Mouse (Mus musculus) adrenal gland, adult 2 months (tissue): ENCODE results near the gene Ube2o. TPM values are rescaled to one million over a fixed set of nuclear protein-coding genes. Genes with fewer than 3 reads are reported as not detected.
A peak's percentile ranks its signal among the peaks of the same experiment; 100 is the strongest.
"Not testable (repeated sequence)": the region's sequence is repeated elsewhere in the genome, so short reads cannot be mapped to it uniquely, and the experiment has no call there.

Experiments
- DNase-seq: peaks from one replicate; pipeline ENCODE4 v3.0.0; 2021
- polyA plus RNA-seq: library from polyadenylated mRNA; depleted of rRNA; stranded (reverse); fragments of >200 nt; gene quantifications from 2 replicates; pipeline ENCODE4 v1.2.3, GENCODE M21; 2012
- total RNA-seq, 2 experiments: library from RNA; stranded (reverse); gene quantifications; 2 replicates each; pipeline ENCODE4 v1.2.3; 2021

Gene Ube2o
- total and polyA plus RNA-seq, 3 experiments = 24.6 to 26.7 (median 24.9) TPM

DNA sequence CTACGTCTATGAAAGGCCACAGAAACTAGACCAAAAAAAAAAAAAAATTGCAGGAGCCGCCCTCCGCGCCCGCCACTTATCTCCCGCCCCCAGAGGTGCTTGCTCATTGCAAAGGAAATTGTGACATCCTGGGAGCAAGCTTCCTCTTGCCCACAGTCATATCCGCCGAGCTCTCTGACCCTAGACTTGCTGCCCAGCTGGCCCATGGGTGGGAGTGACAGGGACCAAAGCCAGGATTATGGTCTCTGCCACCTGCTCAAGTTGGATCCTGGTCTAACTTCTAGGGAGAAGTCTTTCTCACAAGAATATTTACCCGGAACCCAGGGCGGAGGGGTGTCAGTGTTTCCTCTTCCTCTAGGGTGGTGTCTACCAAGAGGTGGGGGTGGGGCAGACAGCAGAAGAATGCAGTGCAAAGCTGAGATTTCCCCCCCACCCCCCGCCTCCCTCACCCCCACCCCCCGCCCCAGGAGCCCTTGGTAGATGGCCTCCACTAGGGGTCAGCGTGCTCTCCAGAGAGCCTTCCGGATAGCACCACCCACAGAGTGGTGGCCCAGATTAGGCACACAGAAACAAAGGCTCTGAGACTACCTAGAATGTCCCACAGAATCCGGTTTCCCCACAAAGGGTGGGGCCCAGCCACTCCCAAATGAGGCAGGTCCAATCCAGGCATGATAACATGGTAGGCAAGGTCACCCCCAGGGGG lies 34.6 kb upstream of the Ube2o start:
- DNase-seq = peak; percentile 62

DNA sequence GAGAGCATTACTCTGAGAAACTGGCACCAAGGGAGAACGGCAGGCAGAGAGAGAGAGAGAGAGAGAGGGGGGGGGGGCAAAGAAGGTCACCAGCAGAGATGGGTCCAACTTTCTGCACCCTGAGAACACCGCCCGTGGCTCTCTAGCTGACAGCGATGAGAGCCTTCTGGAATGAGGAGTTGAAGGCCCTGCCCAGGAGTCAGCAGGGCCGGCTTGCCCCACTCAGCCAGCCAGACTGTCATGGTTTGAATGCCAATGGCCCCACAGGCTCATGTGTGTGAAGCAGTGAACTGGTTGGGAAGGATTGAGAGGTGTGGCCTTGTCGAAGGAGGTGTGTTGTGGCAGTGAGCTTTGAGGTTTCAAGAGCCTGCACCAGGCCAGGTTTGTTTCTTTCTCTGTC lies 32.0 kb upstream of the Ube2o start:
- DNase-seq = no peak

DNA sequence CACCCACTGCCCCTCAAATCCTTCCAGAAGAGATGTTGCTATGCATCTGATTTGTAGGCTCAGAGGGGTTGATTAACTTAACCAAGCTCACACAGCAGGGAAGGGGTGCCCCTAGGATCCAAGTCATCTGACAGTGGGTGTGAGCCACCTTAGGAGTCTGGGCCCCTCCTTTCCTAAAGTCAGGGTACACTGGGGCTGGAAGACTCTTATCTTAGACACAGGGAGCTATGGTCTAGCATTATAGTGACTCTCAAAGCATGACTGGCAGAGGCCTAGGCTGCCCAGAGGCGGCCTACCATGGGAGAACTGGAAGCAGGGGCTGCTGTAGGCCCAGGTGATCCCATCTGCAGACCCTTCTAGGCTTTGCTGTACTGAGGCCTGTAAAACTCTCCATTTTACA lies 31.3 kb upstream of the Ube2o start:
- no peak for DNase-seq

DNA sequence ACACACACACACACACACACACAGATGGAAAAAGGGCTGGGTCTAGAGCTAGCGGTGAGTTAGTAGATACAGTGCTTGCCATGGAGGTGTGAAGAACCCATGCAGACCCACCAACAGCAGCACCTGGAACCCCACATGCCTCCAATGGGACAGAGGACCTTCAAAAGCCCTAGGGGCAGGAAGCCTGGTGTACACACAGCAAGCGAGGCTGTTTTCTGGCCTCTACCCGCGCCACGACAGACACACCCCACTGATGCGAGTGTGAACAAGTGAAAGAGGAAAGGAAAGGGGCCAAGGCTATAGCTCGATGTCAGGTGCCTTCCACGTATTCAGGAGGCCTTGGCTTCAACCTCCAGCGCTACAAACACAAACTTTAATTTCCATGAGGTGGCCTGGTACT lies 30.6 kb upstream of the Ube2o start:
- DNase-seq = no peak

DNA sequence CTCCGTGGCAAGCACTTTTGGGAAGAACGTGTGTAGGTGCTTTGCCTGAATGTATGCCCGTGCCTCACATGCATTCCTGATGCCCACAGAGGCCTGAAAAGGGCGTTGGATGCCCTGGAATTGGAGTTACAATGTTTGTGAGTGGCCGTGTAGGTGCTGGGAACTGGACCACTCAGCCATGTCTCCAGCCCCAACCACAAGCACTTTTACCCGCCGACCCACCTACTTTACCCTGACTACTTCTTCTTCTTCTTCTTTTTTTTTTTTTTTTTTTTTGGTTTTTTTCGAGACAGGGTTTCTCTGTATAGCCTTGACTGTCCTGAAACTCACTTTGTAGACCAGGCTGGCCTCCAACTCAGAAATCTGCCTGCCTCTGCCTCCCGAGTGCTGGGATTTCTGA lies 29.9 kb upstream of the Ube2o start:
- DNase-seq = not testable (repeated sequence)

DNA sequence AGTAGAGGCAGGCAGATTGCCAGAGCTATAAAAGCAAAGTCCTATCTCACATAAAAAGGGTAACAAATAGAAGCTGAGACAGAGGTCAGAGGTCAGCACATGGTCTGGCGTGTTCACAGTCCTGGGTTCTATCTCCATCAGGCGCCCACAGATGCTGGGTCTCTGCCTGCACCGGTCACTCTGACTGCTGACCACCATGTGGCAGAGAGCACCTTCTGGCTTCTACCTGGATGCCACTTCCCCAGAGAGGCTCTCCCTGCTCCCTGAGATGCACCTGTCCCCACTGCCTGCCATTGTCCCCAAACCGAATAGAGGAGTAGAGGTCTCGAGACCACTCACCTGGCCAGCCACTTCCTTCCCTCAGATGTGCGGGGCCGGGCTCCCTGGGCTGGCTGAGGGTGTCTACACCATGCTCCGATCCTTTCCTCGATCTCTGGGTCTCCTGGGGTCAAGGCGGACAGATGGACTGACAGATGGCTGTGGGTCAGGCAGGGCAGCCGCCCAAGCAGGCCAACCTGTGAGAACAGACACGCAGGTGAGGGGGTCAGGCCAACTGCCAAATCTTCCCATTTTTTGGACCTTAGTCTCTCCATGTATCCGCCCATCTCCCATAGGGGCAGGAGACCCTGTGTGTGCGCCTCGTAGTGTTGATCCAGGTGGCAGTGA lies 28.9 kb upstream of the Ube2o start:
- no peak for DNase-seq

DNA sequence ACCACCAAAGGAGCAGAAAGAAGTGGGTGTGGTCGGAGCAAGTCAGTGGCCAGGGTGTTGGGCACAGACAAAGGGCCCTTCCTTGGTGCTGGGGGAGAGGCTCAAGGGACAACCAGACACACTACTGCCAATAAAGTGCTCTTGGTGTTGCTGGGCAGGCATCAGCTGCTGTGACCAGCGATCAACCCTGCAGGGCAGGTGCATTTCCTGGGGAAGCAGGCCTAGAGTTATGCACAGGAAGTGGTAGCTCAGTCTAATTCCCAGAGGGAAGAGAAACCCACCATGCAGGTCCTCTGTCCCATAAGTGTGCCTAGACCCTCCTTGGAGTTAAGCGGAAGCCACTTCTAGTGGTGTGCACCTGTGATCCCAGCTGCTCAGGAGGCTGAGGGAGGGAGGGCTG lies 26.5 kb upstream of the Ube2o start:
- DNase-seq = no peak

DNA sequence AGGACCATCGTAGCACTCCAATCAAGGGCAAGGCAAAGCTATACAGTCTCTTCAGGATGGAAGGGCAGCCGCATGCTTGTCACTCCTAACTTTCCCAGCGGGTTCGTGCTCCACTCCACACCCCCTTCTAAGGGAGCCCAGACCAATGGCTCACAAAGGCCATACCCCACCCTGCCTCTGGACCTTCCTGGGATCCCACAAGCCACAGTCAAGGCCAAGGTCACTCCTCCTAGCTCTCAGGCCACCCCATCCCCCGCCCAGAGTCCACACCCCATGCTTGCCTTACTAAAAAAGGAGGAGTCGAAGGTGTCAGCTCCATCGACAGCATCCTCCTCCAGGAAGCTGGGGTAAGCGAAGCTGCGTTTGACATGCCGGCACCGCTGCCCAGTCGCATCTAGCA lies 22.9 kb upstream of the Ube2o start:
- DNase-seq = peak; percentile 43

DNA sequence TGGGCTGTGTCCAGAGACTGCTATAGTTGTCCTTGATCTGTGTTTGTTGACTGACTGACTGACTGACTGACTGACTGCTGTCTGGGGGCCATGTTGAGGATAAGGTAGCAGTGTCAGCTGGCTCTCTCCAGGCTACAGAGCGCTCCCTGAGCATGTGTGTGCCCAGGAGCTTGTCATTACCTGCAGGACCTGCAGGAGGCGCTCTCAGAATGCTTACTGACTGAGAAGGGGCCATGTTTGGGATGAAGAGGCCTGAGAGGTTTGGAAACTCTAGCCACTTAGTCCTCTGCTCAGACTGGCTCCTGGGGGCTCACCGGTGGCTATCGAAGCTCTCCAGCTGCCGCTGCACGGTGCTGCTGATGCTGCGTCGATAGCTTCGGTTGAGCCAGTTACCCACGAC lies 22.1 kb upstream of the Ube2o start:
- no peak for DNase-seq

DNA sequence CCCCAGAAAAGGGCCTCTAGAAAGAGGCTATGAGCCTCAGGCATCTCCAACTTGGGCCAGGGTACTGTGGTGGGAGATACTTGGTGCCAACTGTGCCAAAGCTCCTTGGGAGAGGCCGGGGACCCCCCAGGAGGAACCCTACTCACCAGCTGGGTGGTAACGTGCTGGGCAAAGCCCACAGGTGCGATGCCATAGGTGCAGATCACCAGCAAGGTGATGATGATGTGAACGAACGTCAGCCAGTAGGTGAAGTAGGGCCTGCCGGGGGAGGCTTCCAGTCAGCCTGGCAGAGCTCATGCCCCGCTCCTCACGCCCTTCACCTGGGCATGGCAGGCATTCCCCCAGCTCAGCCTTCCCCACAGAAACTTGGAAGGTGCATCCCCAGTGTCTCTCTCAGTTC lies 20.8 kb upstream of the Ube2o start:
- no peak for DNase-seq

DNA sequence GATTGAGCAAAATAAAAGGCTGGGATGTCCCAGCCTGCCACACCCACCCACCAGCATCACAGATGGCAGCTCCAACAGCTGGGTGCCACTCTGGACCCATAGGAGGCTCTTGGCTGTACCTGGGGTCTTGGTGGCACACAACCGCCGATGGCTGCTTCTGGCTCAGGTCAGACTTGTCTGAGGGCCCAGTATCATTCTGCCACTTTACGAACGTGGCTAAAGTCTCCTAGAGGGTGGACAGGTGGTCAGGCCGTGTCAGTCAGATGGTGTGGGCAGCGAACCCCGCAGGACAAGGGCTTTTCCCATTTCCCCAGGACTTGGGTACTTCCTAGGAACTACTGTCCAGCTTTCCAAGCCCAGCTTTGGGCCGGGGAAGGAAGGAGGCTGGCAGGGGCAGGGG lies 19.9 kb upstream of the Ube2o start:
- DNase-seq = no peak

DNA sequence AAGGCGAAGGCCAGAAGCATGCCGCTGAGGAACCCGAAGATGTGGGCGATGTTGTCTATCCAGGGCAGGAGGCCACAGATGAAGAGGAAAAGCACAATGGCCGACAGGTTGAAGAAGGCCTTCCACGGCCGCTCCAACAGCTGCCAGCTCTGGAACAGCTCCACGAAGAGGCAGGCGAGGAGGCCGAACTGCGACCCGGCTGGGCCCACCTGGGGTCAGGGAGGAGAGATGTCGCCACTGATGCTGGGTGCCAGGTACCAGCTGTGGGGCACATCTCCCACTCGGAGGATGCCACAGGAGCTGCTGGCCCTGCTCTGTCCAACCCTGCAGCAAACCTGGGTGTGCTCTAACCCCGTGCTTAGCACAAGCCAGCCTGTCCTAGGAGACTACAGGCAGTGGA lies 18.0 kb upstream of the Ube2o start:
- no peak for DNase-seq

DNA sequence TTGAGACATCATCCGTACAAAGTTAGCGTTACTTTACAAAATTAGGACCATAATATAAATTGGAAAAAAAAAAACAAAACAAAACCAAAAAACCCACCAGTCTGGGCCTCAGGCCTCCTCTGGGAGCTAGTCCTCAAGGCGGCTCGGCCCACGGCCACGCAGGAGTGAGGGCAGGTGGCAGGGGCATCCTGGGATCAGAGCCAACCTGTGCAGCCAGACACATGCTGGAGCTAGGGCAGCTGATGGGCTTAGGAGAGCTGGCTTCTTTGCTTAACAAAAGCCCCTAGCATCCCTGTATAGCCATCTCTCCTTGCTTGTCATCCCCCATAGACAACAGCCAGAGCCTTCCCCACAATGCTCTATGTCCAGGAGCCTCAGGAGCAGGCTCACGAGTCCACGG lies 16.9 kb upstream of the Ube2o start:
- DNase-seq = no peak

DNA sequence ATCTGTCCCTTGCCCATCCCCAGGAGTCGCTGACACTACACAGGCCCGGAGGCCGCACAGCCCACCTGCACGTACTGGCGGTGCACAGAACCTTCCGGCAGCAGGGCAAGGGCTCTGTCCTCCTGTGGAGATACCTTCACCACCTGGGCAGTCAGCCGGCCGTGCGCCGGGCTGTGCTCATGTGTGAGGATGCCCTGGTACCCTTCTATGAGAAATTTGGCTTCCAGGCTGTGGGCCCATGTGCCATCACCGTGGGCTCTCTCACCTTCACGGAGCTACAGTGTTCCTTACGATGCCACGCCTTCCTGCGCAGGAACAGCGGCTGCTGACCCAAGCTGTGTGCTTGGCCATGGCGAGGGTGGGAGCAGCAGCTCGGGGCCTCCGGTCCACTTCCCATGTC lies 15.5 kb upstream of the Ube2o start:
- no peak for DNase-seq

DNA sequence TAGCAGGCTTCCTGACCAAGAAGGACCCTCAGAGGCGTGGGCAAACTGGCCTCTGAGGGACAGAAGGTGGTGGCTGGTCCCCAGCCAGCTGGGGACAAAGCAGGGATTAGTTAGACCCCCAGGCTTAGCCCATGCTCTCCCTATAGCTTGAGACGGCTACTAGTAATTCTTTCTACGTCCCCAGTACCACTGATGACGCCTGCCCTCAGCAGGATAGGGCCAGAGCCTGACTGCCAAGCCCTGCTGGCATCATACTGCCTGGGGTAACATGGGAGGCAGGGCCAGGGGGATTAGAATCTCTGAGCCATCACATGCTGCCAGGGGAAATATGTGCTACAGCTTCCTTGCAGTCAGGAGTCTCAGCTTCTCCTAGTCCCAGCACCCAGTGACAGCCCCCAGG lies 12.1 kb upstream of the Ube2o start:
- no peak for DNase-seq

DNA sequence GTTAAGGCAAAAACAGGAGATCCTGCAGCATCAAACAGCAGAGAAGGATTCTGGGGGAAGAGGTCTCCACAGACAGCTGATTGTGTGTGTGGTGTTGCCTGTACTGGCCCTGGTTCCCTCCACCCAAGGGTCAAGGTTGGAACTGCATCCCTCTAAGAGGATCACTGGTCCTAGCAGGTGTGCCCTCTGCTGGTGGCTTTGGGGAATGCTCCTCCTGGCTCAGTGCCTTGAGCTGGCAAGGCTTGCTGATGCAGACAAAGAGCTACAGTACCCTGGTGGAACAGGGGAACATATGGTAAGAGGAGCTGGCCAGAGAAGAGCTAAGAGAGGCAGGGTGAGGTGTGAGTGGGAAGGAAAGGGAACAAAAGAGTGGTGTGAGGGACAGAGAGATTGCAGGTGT lies 11.2 kb upstream of the Ube2o start:
- DNase-seq = peak; percentile 92

DNA sequence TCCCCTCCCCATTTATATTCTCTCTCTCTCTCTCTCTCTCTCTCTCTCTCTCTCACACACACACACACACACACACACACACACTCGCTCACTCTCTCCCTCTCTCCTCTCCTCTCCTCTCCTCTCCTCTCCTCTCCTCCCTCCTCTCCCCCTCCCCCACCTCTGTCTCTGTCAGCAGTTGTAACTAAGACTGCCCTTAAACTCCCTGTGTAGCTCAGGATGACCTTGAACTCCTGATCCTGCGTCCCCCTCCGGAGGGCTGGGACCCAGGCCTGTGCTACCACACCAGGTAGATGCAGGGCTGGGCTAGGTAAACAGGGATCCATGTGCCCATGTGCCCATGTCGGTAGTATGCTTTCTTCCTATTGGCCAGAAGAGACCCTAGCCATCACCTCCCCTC lies 10.4 kb upstream of the Ube2o start:
- DNase-seq = no peak

DNA sequence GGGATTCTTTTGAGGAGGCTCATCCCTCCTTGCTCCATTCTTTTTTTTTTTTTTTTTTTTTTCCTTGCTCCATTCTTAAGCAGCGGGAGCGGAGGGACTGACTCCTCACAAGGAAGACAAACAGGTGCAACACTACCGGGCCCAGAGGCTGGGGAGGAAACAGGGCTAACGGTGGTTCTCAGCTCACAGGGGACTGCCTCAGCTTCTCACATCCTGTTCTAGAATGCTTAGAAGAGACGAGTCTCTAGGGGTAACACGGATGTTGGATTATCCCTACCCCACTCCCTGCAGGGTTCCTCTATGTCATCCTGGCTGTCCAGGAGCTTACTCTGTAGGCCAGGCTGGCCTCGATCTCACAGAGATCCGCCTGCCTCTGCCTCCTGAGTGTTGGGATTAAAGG lies 8.3 kb upstream of the Ube2o start:
- no peak for DNase-seq

DNA sequence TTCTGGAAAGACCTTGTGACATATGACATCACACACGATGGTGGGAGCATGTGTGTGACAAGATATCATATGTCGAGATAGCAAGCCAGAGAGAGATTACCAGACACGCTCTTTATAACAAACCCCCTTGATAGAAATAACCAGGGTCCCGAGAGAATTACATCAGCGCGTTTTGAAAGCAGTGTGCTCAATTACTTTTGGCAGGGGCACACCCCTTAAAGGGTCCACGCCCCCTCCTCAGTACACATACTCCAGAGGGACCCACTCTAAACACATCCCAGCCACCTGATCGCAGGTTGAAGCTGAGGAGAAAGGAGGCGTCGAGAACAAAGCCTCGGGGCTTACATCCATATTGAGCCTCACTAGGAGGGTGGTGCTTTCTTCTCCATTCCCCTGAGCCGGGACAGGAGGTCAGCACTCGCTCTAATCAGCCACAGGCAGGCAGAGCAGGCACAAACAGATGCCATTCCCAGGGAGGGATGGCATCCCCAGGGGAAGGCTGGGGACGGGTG lies 7.8 kb upstream of the Ube2o start:
- DNase-seq = no peak

DNA sequence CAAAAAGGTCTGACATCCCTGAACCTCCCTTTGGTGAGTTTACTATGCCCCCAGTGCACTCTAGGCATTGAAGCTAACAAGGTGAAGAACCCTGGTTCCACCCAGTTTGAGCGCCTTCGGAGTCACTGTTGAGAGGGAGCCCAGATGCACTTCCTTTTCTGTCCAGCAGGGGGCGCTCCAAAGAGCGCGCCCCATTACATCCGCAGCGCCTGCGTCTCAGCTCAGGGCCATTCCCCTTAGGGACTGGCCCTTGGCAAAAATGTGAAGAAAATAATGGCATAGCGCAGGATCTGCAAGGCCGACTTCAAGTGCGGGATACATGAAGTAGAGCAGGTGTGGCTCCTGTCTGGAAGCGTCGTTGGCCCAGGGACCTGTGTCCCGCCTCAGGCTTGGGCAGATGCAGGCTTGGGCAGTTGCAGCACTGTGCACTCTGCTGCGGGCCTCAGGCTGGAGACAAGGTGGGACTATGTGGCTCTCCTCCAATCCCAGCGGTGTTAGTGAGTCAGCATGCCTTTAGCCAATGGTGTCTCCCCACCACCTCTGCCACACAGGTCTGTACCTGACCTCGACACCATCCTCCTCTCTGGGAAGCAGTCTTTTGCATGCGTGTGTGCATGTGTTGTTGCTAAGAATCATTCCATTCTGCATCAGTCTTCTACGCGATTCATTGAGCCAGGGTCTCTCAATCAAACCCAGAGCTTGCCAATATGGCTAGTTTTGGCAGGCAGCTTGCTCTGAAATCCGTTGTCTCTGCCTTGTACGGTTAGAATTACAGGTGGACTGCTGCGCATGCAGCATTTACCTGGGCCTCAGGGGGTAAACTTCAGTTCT lies 5.8 kb upstream of the Ube2o start:
- DNase-seq = peak; percentile 75

DNA sequence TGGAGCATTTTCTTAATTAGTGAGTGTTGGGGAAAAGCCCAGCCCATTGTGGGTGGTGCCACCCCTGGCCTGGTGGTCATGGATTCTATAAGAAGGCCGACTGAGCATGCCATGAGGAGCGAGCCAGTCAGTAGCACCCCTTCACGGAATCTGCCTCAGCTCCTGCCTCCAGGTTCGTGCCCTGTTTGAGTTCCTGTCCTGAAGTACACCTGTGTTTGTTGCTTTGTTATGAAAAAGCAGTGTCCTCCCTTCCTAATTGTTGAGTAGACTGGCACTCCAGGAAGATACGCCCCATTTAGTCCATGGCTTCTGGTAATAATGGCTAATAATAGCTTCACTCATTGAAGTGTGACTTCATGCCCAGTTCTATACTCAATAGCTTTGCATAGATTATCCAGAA lies 5.1 kb upstream of the Ube2o start, which contains the start of gene Aanat:
TSS of gene Aanat (plus strand) at position 123 of the 400 bp plus-strand sequence.
- DNase-seq = no peak

DNA sequence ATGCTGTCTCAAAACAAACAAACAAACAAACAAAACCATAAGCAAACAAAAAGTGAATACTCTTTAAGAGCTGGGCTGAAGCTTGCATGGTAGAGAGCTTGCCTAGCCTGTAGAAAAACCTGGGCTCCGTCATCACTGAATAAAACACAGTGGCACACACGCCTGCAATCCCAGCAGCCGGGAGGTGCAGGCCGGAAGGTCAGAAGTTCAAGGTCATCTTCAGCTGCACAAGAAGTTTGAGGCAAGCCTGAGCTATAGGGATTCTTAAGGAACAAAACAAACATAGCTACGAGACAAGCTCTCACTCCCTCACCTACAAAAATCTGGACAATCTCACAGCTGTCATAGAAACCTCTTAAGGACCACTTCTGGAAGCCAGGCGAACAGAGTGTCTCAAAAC lies 4.4 kb upstream of the Ube2o start:
- no peak for DNase-seq
